Mouse (Mus musculus): ENCODE measurements around the gene Mapk8ip3. TPM values are rescaled to one million over a fixed set of nuclear protein-coding genes. Genes with fewer than 3 reads are reported as not detected.

Mapk8ip3 gene
- polyA plus RNA-seq, 1 experiment from 2014 or later = 76.5 TPM

DNA sequence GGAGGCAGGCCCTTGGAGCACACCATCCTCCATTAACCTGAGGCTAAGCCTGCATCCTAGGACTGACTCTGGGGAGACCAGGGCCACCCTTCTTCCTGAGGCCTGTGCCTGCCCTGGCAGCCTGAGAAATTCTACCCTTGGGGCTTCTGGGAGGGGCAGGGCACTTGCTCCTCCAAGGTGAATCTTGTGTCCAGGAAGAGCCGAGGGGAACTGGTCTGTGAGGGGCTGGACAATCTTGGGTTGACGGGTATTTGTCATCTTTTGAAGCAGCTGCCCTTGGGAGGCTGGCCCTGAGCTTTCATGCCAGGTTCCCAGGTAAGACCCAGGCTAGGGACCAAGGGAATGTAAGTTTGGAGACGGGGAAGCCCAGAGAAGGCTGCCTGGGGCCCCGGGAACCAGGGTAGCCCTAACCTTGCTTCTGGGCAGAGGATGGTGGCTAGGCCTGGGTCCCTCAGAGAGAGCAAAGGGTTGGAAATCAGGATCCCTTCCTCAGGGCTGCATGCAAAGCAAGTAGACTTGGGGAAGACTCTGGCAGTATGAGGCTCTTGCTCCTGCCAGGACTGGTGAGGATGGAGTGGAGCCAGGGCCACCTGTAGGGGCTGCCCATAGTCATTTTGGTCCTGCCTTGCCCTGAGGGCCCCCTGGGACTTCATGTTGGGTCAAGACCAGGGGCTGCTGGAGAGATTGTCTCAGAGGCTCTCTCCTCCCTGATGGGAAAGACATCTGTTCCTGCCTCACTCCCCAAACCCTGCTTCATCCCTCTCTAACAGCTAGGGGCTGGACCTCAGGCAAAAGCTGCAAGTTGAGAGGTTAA is 38.5 kb downstream of the Mapk8ip3 start:
- Histone ChIP-seq H3K4me1 (peaks cover 35% of the 10 kb centered on the region), H3K4me3 (replicated peaks) (peak overlapping the region; percentile 89; the same call in 1 of the 2 replicates), H3K27me3 (no peaks in the 10 kb centered on the region), H3K36me3 (replicated peaks) (peaks cover 66% of the 10 kb centered on the region), H3K27ac (no peak overlapping the region), H3K9me3 (no peaks in the 10 kb centered on the region), H3K4me2 (no peak overlapping the region), H3K9ac (peak overlapping the region; percentile 91; the same call in 1 of the 2 replicates)
- ATAC-seq (ENCODE audit: low FRiP score) = no peak
- 83% methylated on average over 4 of the region's 4 CpGs for WGBS

GRCm38 (mm10) chr17:24897600-24897999 is 39.2 kb downstream of the Mapk8ip3 start:
- H3K4me1 ChIP-seq = peaks cover 38% of the 10 kb centered on the region
- no peaks in the 10 kb centered on the region for H3K9me3 ChIP-seq
- peak overlapping the region; percentile 98 for H3K4me2 ChIP-seq
- ATAC-seq (ENCODE audit: low FRiP score) = no peak
- H3K9ac ChIP-seq = peak overlapping the region; percentile 91
- peaks cover 66% of the 10 kb centered on the region for H3K36me3 ChIP-seq (replicated peaks)
- WGBS = 72% methylated on average over 4 of the region's 4 CpGs
- H3K27ac ChIP-seq = no peak overlapping the region
- peak overlapping the region; percentile 89 for H3K4me3 ChIP-seq (replicated peaks)
- no peaks in the 10 kb centered on the region for H3K27me3 ChIP-seq

DNA sequence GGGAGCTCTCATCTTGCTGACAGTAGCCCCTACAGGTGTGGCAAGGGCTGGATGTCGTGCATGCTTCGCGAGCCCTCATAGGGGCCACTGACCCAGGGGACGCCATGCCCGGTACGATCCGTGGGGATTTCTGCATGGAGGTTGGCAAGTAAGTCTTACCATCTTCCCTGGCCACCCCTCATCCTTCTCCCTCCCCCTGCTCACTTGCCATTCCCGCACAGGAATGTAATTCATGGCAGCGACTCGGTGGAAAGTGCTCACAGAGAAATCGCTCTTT is 39.8 kb downstream of the Mapk8ip3 start:
- Histone ChIP-seq H3K27me3 (no peaks in the 10 kb centered on the region), H3K4me1 (peaks cover 38% of the 10 kb centered on the region), H3K9ac (peak overlapping the region; percentile 91), H3K36me3 (replicated peaks) (peaks cover 66% of the 10 kb centered on the region), H3K4me3 (replicated peaks) (peak overlapping the region; percentile 89), H3K27ac (peak overlapping the region; percentile 81), H3K9me3 (no peaks in the 10 kb centered on the region), H3K4me2 (peak overlapping the region; percentile 98)
- no peak for ATAC-seq (ENCODE audit: low FRiP score)
- WGBS = 32% methylated on average over 11 of the region's 11 CpGs

DNA sequence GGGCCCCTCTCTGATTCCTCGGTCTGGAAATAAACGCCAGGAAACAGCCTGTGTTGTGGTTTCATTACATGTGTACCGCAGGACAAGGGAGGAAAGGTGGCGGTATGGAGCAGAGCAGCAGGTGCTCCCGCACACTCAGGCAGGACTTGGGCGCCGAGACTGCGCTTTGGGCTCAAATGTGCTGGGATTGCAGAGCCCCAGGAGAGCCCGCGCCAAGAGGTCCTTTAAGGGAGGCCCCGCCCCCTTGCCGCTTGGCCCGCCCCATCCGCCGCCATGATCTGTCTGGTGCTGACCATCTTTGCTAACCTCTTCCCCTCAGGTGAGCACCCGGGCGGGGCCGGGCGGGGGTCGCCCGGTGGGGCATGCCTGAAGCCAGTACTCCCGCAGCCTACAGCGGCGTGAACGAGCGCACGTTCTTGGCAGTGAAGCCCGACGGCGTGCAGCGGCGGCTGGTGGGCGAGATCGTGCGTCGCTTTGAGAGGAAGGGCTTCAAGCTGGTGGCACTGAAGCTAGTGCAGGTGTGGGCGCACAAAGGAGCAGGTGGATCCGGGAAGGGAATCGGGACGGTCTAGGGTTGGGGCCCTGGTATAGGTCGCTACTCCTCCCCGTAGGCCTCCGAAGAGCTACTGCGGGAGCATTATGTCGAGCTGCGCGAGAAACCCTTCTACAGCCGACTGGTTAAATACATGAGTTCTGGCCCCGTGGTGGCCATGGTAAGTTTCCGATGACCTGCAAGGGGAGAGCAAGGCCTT is 40.4 kb downstream of the Mapk8ip3 start, which contains the start of gene Nme3:
TSS of gene Nme3 (plus strand) at position 260 of the 752 bp plus-strand sequence.
- peak within 1 kb of the TSS; percentile 81 for H3K27ac ChIP-seq
- peaks cover 65% of the 10 kb centered on the region for H3K36me3 ChIP-seq (replicated peaks)
- peak within 1 kb of the TSS; percentile 89 for H3K4me3 ChIP-seq (replicated peaks)
- 1% methylated on average over 50 of the region's 50 CpGs for WGBS
- peak; percentile 81 for ATAC-seq (ENCODE audit: low FRiP score)
- H3K4me1 ChIP-seq = peaks cover 38% of the 10 kb centered on the region
- no peaks in the 10 kb centered on the region for H3K27me3 ChIP-seq
- H3K9me3 ChIP-seq = no peaks in the 10 kb centered on the region
- H3K9ac ChIP-seq = peak within 1 kb of the TSS; percentile 91
- peak within 1 kb of the TSS; percentile 98 for H3K4me2 ChIP-seq

DNA sequence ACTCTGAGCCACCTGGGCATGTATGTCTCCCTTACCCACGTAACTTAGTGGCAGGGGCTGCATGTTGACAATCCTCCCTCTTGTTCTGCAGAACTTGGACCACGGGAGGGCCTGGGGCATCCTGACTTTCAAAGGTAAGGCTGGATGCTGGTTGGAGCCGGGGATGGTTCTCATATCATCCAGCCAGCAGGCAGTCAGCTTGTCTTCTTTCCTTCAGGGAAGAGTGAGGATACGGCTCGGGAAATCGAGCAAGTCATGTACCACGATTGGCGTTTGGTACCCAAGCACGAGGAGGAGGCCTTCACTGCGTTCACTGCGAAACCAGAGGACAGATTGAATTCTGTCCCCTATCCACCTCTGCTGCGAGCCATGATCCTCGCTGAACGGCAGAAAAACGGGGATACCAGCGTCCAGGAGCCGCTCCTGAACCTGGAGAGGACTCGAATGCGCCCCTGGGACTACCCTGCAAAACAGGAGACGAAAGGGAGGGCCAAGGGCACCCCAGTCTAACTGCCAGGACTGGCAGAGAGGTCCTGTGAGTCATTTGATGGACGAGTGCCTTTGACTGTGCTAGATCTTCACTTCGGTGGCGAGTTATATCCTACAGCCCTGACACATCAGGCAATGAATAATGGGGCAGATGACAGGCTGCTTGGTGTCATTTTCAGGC is 41.1 kb downstream of the Mapk8ip3 start:
- no peak for ATAC-seq (ENCODE audit: low FRiP score)
- H3K4me1 ChIP-seq = peaks cover 38% of the 10 kb centered on the region

DNA sequence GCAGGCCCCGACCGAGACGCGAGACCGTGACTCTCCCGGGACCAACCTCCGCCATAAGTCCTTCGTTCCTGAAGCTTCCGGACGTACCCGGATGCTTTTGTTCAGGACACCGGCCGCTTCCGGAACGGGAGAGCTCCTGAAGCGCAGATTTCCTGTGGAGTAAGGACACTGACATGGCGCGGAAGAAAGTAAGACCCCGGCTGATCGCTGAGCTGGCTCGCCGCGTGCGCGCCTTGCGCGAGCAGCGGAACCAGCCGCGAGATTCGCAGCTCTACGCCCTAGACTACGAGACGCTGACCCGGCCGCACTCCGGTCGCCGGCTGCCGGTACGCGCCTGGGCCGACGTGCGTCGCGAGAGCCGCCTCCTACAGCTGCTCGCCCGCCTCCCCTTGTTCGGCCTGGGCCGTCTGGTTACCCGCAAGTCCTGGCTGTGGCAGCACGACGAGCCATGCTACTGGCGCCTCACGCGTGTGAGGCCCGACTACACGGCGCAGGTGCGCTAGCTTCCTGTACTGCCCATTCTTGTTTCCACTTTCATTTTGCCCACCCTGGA is 41.7 kb downstream of the Mapk8ip3 start, which contains the start of the genes Eme2 and Mrps34:
TSS of gene Eme2 (minus strand) at position 93 of the 553 bp plus-strand sequence.
TSS of gene Mrps34 (plus strand) at position 122 of the 553 bp plus-strand sequence.
- Histone ChIP-seq H3K27me3 (no peaks in the 10 kb centered on the region), H3K36me3 (replicated peaks) (peaks cover 65% of the 10 kb centered on the region), H3K4me1 (peaks cover 38% of the 10 kb centered on the region), H3K4me2 (peak within 1 kb of the TSS; percentile 98), H3K9ac (peak within 1 kb of the TSS; percentile 91), H3K9me3 (no peaks in the 10 kb centered on the region), H3K27ac (peak within 1 kb of the TSS; percentile 81), H3K4me3 (replicated peaks) (peak within 1 kb of the TSS; percentile 89)
- under 1% methylated on average over 62 of the region's 62 CpGs for WGBS
- ATAC-seq (ENCODE audit: low FRiP score) = peak; percentile 65

More for the DNA sequence above, 41.1 kb downstream of the Mapk8ip3 start:
- H3K9me3 ChIP-seq = no peaks in the 10 kb centered on the region
- H3K27ac ChIP-seq = peak overlapping the region; percentile 81
- peak overlapping the region; percentile 91 for H3K9ac ChIP-seq
- H3K27me3 ChIP-seq = no peaks in the 10 kb centered on the region
- peak overlapping the region; percentile 98 for H3K4me2 ChIP-seq
- WGBS = 15% methylated on average over 23 of the region's 23 CpGs
- peaks cover 65% of the 10 kb centered on the region for H3K36me3 ChIP-seq (replicated peaks)
- peak overlapping the region; percentile 89 for H3K4me3 ChIP-seq (replicated peaks)

GRCm38 (mm10) chr17:24894061-24894994 is 42.4 kb downstream of the Mapk8ip3 start:
- no peaks in the 10 kb centered on the region for H3K27me3 ChIP-seq
- peak overlapping the region; percentile 98 for H3K4me2 ChIP-seq
- peaks cover 38% of the 10 kb centered on the region for H3K4me1 ChIP-seq
- WGBS = 13% methylated on average over 31 of the region's 31 CpGs
- peak; percentile 30 for ATAC-seq (ENCODE audit: low FRiP score)
- peak overlapping the region; percentile 78 for H3K27ac ChIP-seq
- peaks cover 65% of the 10 kb centered on the region for H3K36me3 ChIP-seq (replicated peaks)
- H3K9me3 ChIP-seq = no peaks in the 10 kb centered on the region
- peak overlapping the region; percentile 91 for H3K9ac ChIP-seq
- H3K4me3 ChIP-seq (replicated peaks) = peak overlapping the region; percentile 89

GRCm38 (mm10) chr17:24893276-24893675 is 43.5 kb downstream of the Mapk8ip3 start:
- Histone ChIP-seq H3K36me3 (replicated peaks) (peaks cover 57% of the 10 kb centered on the region), H3K4me3 (replicated peaks) (no peak overlapping the region)
- 98% methylated on average over 2 of the region's 2 CpGs for WGBS

GRCm38 (mm10) chr17:24892785-24893184 is 44.0 kb downstream of the Mapk8ip3 start:
- no peak overlapping the region for H3K4me3 ChIP-seq (replicated peaks)
- WGBS = 90% methylated on average over 12 of the region's 12 CpGs
- H3K4me2 ChIP-seq = no peak overlapping the region
- H3K27me3 ChIP-seq = no peaks in the 10 kb centered on the region
- H3K4me1 ChIP-seq = peaks cover 42% of the 10 kb centered on the region
- peaks cover 52% of the 10 kb centered on the region for H3K36me3 ChIP-seq (replicated peaks)
- no peaks in the 10 kb centered on the region for H3K9me3 ChIP-seq
- ATAC-seq (ENCODE audit: low FRiP score) = no peak
- H3K9ac ChIP-seq = no peak overlapping the region
- H3K27ac ChIP-seq = no peak overlapping the region

More at GRCm38 (mm10) chr17:24893276-24893675, 43.5 kb downstream of the Mapk8ip3 start:
- Histone ChIP-seq H3K27me3 (no peaks in the 10 kb centered on the region), H3K9me3 (no peaks in the 10 kb centered on the region), H3K27ac (no peak overlapping the region), H3K9ac (no peak overlapping the region), H3K4me1 (peaks cover 39% of the 10 kb centered on the region), H3K4me2 (peak overlapping the region; percentile 98; the same call in 1 of the 2 replicates)
- no peak for ATAC-seq (ENCODE audit: low FRiP score)

- Histone ChIP-seq H3K27me3 (no peaks in the 10 kb centered on the region), H3K36me3 (replicated peaks) (peaks cover 44% of the 10 kb centered on the region), H3K27ac (no peak overlapping the region), H3K4me2 (no peak overlapping the region), H3K4me3 (replicated peaks) (no peak overlapping the region), H3K4me1 (peaks cover 39% of the 10 kb centered on the region), H3K9ac (no peak overlapping the region), H3K9me3 (no peaks in the 10 kb centered on the region)
- ATAC-seq (ENCODE audit: low FRiP score) = no peak
- WGBS = 90% methylated on average over 13 of the region's 13 CpGs
These were observed 45.5 kb downstream of the Mapk8ip3 start for GRCm38 (mm10) chr17:24891321-24891720.
